ENCODE assay signal across 11 mouse cellular contexts in genomic region chr2:119355089-119355488, GRCm38 (mm10). TPM values are rescaled to one million over a fixed set of nuclear protein-coding genes. Genes with fewer than 3 reads are reported as not detected.
DNase-seq lines count a peak whose midpoint lies in the region; ATAC-seq lines count a peak whose summit lies in the region.
"Had no signal": no experiment of that assay in that cellular context is flagged by ENCODE, and none has a peak within 500 bp of the region (broad histone marks: within the 10 kb centered on the region; RNA-seq: fewer than 3 reads in every experiment).

No protein-coding gene starts in this region.

- H3K4me3 ChIP-seq in heart, embryonic 10.5 days = no peak overlapping the region
- H3K4me3 ChIP-seq: forebrain, embryonic 13.5 days had no signal

- H3K27ac ChIP-seq in heart, embryonic 10.5 days = no peak overlapping the region
- H3K27ac ChIP-seq: forebrain, embryonic 13.5 days had no signal

- intact Hi-C loops in gastrocnemius, postnatal 14 days (cut with DNase I; ENCODE audit: low total_unique reads) = no loop called here

- ATAC-seq in erythroblast, adult 5-6 weeks (replicated peaks; ENCODE audit: low FRiP score, poor library complexity, severe bottlenecking) = no peak
- ATAC-seq: forebrain, embryonic 13.5 days; hindbrain, embryonic 16.5 days had no signal

- H3K9me3 ChIP-seq in heart, embryonic 10.5 days = no peaks in the 10 kb centered on the region
- H3K9me3 ChIP-seq: forebrain, embryonic 13.5 days had no signal

- H3K4me1 ChIP-seq in heart, embryonic 10.5 days = peaks cover 13% of the 10 kb centered on the region

- DNase-seq in heart, adult 11 months = peak; percentile 99
- DNase-seq in heart, embryonic 10.5 days (ENCODE audit: low spot score) = no peak
- DNase-seq in 3T3-L1 (ENCODE audit: low read depth, low spot score) = peak; percentile 39
- peak; percentile 88 for DNase-seq in cerebellum, adult 11 months
- DNase-seq in gastrocnemius, postnatal 14 days = peak; percentile 81
- DNase-seq in B cell, adult 2 months = no peak
- no peak for DNase-seq in thymus, adult 18-20 months

- 84% methylated on average over 3 of the region's 3 CpGs for WGBS in heart, embryonic 10.5 days

- no peaks in the 10 kb centered on the region for H3K36me3 ChIP-seq in heart, embryonic 10.5 days

- peaks cover 43% of the 10 kb centered on the region for H3K27me3 ChIP-seq in heart, embryonic 10.5 days (ENCODE audit: insufficient read depth, poor library complexity, severe bottlenecking)

RNA-seq across cellular contexts. Expression of gene Chac1, which starts 4.1 kb away (rescaled TPM):
- polyA plus RNA-seq in heart, embryonic 10.5 days (2016; fragmentation: Nextera tagmentation; extraction: Ambion mirVana) = 0.55 and 0.69 TPM in 2 replicates
- total RNA-seq in gastrocnemius, postnatal 14 days (2021) = 10 to 100 TPM; 10.5 to 47.4 TPM
- 0.77 TPM in 1 of 2 replicates, not detected in the other for total RNA-seq in erythroblast, adult 5-6 weeks (2015; ENCODE audit: low replicate concordance)
- total RNA-seq in erythroblast, adult 5-6 weeks (2017; ENCODE audit: low replicate concordance) = 0.42 and 1.0 TPM in 2 replicates

RNA-seq across cellular contexts. Expression of gene Dll4, which starts 29.5 kb away (rescaled TPM):
- 6.0 and 7.5 TPM in 2 replicates for polyA plus RNA-seq in heart, embryonic 10.5 days (2016; fragmentation: Nextera tagmentation; extraction: Ambion mirVana)
- 10 to 100 TPM; 10.4 to 12.9 TPM for total RNA-seq in gastrocnemius, postnatal 14 days (2021)
- not detected in 2 replicates for total RNA-seq in erythroblast, adult 5-6 weeks (2015; ENCODE audit: low replicate concordance)
- not detected in 2 replicates for total RNA-seq in erythroblast, adult 5-6 weeks (2017; ENCODE audit: low replicate concordance)
- polyA plus RNA-seq: C2C12 had no signal

Comparison
In these comparisons a context has a peak if more than half of its experiments do, and no peak if none do; other contexts are left out.
1. DNase-seq: peak in heart, adult 11 months (single experiment), 3T3-L1 (single experiment), cerebellum, adult 11 months (single experiment) and gastrocnemius, postnatal 14 days (single experiment); none in heart, embryonic 10.5 days (single experiment), B cell, adult 2 months (0 of 2) and thymus, adult 18-20 months (0 of 2).
2. RNA of gene Chac1, which starts 4.1 kb away (total RNA-seq): 10.5 to 47.4 TPM in gastrocnemius, postnatal 14 days; 0.42 to 1.0 TPM in erythroblast, adult 5-6 weeks; every median in the first group is over 4 times any median in the second.
3. RNA of gene Dll4, which starts 29.5 kb away (total RNA-seq): 10.4 to 12.9 TPM in gastrocnemius, postnatal 14 days; not detected in erythroblast, adult 5-6 weeks; every median in the first group is over 10 times any median in the second.